Mouse (Mus musculus): ENCODE measurements at regions not wholly inside any gene's neighbourhood (a gene's known extent, or its start where the extent isn't known, plus 50 kb on each side); places are given as distances from the start of the nearest gene placed in this dataset.

DNA sequence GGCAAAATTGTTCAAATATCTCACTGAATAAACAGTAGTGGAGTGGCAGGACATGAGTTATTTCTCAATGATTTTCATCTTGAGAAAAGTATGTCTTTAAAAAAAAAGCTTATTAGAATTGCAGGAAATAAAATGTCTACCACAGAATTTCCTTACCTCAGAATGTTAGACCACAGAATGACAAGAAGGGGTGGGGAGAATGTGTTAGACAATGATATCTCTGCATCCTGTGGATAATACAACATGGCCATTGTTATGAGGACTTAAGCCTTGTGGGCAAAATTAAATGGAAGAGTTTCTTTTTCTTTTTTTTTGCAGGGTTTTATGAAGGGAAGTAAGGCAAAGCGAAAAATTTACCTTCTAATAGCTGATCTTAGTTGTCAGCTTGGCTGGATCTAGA is 912.6 kb upstream of the Msl3l2 start:
- 78% methylated on average over 1 of the region's 1 CpGs for WGBS
- TF ChIP-seq POLR2A (IDR thresholded peaks at IDR 0.05; ENCODE audit: extremely low read depth, insufficient read depth, low read length) (no peak), CTCF (IDR thresholded peaks at IDR 0.05; ENCODE audit: low read depth, low read length) (no peak)
- no peak for DNase-seq (ENCODE audit: extremely low read depth, low read depth, low spot score)

DNA sequence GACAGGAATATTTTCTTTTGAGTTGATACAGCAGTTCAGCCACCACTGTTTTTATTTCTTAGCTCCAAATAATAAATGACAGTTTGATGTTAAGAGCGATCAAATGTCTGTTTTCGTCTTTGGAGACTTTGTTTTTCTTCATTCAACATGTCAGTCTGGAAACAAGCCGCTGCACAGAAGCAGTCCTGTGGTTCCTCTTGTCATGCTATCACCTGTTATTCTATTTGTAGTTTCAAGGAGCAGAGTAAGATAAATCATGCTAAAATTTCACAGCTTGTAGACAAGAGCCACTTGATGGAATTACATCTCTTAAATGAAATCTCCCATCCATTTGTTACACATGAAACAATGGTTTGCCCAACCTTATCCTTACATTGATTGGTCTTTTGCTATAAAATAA is 911.5 kb upstream of the Msl3l2 start:
- WGBS, result 88% methylated on average over 3 of the region's 3 CpGs
- DNase-seq (ENCODE audit: extremely low read depth, low read depth, low spot score), result no peak
- TF ChIP-seq CTCF (IDR thresholded peaks at IDR 0.05; ENCODE audit: low read depth, low read length), result no peak
- no peak for TF ChIP-seq POLR2A (IDR thresholded peaks at IDR 0.05; ENCODE audit: extremely low read depth, insufficient read depth, low read length)

More for the DNA sequence above, 912.6 kb upstream of the Msl3l2 start:
- Histone ChIP-seq H3K79me2 (ENCODE audit: control insufficient read depth, insufficient read depth, low read length) (no peaks in the 10 kb centered on the region), H3K27me3 (ENCODE audit: control insufficient read depth, insufficient read depth, low read length) (no peaks in the 10 kb centered on the region), H3K27ac (replicated peaks; ENCODE audit: insufficient read depth, low read depth, low read length) (no peak overlapping the region), H3K4me3 (ENCODE audit: insufficient read depth, low read depth, low read length) (no peak overlapping the region), H3K36me3 (ENCODE audit: control insufficient read depth, insufficient read depth, low read length) (no peaks in the 10 kb centered on the region), H3K4me1 (ENCODE audit: control insufficient read depth, insufficient read depth, low read length) (peaks cover 4% of the 10 kb centered on the region; the same call in 1 of the 2 replicates), H3K9ac (ENCODE audit: low read depth, low read length) (no peak overlapping the region)

DNA sequence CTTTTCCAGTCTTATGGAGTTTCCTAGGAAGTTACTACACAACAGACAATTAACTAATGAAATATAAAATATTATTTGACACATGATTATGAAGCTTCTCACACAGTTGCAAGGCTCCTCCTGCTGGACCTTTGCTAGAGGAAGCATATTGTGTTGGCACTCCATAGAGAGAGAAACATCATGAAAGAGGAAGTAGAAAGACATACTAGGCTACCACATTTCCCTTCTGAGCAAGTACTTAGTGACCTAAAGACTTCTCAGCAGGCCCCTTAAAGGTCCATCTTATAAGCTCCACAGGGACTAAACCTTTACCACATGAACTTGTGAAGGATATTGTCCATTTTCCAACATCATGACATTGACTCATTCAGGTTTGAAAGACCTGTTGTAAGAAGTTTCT is 869.6 kb upstream of the Msl3l2 start:
- Histone ChIP-seq H3K27ac (replicated peaks; ENCODE audit: insufficient read depth, low read depth, low read length) (no peak overlapping the region), H3K4me1 (ENCODE audit: control insufficient read depth, insufficient read depth, low read length) (no peaks in the 10 kb centered on the region), H3K4me3 (ENCODE audit: insufficient read depth, low read depth, low read length) (no peak overlapping the region), H3K9ac (ENCODE audit: low read depth, low read length) (no peak overlapping the region), H3K79me2 (ENCODE audit: control insufficient read depth, insufficient read depth, low read length) (no peaks in the 10 kb centered on the region), H3K36me3 (ENCODE audit: control insufficient read depth, insufficient read depth, low read length) (no peaks in the 10 kb centered on the region), H3K27me3 (ENCODE audit: control insufficient read depth, insufficient read depth, low read length) (no peaks in the 10 kb centered on the region)
- TF ChIP-seq POLR2A (IDR thresholded peaks at IDR 0.05; ENCODE audit: extremely low read depth, insufficient read depth, low read length), result no peak
- no peak for TF ChIP-seq CTCF (IDR thresholded peaks at IDR 0.05; ENCODE audit: low read depth, low read length)
- no peak for DNase-seq (ENCODE audit: extremely low read depth, low read depth, low spot score)

More for the DNA sequence above, 911.5 kb upstream of the Msl3l2 start:
- Histone ChIP-seq H3K79me2 (ENCODE audit: control insufficient read depth, insufficient read depth, low read length) (no peaks in the 10 kb centered on the region), H3K4me3 (ENCODE audit: insufficient read depth, low read depth, low read length) (no peak overlapping the region), H3K27me3 (ENCODE audit: control insufficient read depth, insufficient read depth, low read length) (no peaks in the 10 kb centered on the region), H3K9ac (ENCODE audit: low read depth, low read length) (no peak overlapping the region), H3K36me3 (ENCODE audit: control insufficient read depth, insufficient read depth, low read length) (no peaks in the 10 kb centered on the region), H3K27ac (replicated peaks; ENCODE audit: insufficient read depth, low read depth, low read length) (no peak overlapping the region), H3K4me1 (ENCODE audit: control insufficient read depth, insufficient read depth, low read length) (peaks cover 4% of the 10 kb centered on the region; the same call in 1 of the 2 replicates)

DNA sequence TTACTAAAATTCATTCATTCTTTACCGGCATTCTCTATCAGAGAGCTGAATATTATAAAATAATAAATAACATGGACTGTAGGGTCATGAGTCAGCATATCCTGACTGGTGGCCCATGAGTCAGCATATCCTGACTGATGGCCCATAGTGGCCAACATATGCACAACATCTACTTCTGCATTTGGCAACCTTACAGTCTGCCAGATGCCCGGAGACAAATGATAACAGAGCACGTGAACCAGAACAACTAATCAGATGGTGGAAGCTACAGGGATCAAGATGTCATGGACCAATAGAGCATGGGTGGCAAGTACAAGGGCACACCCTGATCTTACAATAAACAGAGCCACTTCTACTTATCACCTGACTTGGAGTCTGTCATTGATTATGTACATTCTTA is 849.4 kb upstream of the Msl3l2 start:
- H3K4me3 ChIP-seq (ENCODE audit: insufficient read depth, low read depth, low read length), result no peak overlapping the region
- no peak overlapping the region for H3K27ac ChIP-seq (replicated peaks; ENCODE audit: insufficient read depth, low read depth, low read length)
- 41% methylated on average over 3 of the region's 3 CpGs for WGBS
- H3K79me2 ChIP-seq (ENCODE audit: control insufficient read depth, insufficient read depth, low read length), result no peaks in the 10 kb centered on the region
- H3K4me1 ChIP-seq (ENCODE audit: control insufficient read depth, insufficient read depth, low read length), result no peaks in the 10 kb centered on the region
- H3K9ac ChIP-seq (ENCODE audit: low read depth, low read length), result no peak overlapping the region
- DNase-seq (ENCODE audit: extremely low read depth, low read depth, low spot score), result peak; percentile 19
- no peaks in the 10 kb centered on the region for H3K27me3 ChIP-seq (ENCODE audit: control insufficient read depth, insufficient read depth, low read length)
- TF ChIP-seq CTCF (IDR thresholded peaks at IDR 0.05; ENCODE audit: low read depth, low read length), result no peak
- TF ChIP-seq POLR2A (IDR thresholded peaks at IDR 0.05; ENCODE audit: extremely low read depth, insufficient read depth, low read length), result no peak
- no peaks in the 10 kb centered on the region for H3K36me3 ChIP-seq (ENCODE audit: control insufficient read depth, insufficient read depth, low read length)

DNA sequence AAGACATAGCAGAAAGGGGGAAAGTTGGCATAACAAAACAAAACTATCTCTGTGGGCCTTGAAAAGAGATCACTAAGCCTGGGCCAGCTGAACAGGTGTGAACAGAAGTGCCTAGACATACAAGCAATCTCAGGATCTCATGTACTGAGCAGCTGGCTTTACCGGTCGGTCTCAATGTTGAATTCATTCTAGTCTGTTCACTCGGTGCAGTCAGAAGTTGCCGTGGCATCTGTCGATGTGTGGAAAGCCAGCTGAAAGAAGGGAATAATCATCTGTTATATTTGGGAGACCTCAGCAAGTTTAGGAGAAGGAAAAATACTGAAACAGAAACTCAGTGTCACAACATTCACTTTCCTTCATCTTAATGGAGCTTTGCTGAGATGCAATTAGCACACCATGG is 806.6 kb upstream of the Msl3l2 start:
- Histone ChIP-seq H3K4me1 (ENCODE audit: control insufficient read depth, insufficient read depth, low read length) (no peaks in the 10 kb centered on the region), H3K9ac (ENCODE audit: low read depth, low read length) (no peak overlapping the region), H3K27me3 (ENCODE audit: control insufficient read depth, insufficient read depth, low read length) (0 out of 2 replicates have a peak, but pooled peaks cover 2% of the 10 kb centered on the region), H3K36me3 (ENCODE audit: control insufficient read depth, insufficient read depth, low read length) (no peaks in the 10 kb centered on the region), H3K27ac (replicated peaks; ENCODE audit: insufficient read depth, low read depth, low read length) (no peak overlapping the region), H3K79me2 (ENCODE audit: control insufficient read depth, insufficient read depth, low read length) (no peaks in the 10 kb centered on the region), H3K4me3 (ENCODE audit: insufficient read depth, low read depth, low read length) (no peak overlapping the region)
- TF ChIP-seq POLR2A (IDR thresholded peaks at IDR 0.05; ENCODE audit: extremely low read depth, insufficient read depth, low read length) (no peak), CTCF (IDR thresholded peaks at IDR 0.05; ENCODE audit: low read depth, low read length) (no peak)
- DNase-seq (ENCODE audit: extremely low read depth, low read depth, low spot score), result no peak
- WGBS, result 93% methylated on average over 5 of the region's 5 CpGs

DNA sequence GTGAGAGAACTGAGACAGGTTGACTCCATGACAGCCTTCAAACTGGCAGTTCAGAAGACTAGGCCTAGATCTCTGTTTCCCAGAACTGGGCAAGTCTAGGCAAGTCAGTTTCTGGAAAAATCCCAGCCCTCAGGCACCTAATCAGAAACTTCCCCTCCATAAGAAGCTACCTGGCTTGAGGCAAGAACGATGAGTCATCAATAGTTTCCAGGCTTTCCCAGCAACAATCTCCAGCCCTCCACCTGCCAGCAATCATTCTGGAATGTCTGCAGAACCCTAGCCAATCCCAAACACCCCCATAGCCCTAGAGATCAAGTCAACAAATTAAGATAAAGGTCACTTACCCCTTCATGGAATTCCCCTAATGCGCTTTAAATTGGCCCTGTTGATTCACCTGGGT is 772.9 kb upstream of the Msl3l2 start:
- Histone ChIP-seq H3K4me1 (ENCODE audit: control insufficient read depth, insufficient read depth, low read length) (no peaks in the 10 kb centered on the region), H3K9ac (ENCODE audit: low read depth, low read length) (no peak overlapping the region), H3K79me2 (ENCODE audit: control insufficient read depth, insufficient read depth, low read length) (no peaks in the 10 kb centered on the region), H3K27me3 (ENCODE audit: control insufficient read depth, insufficient read depth, low read length) (no peaks in the 10 kb centered on the region), H3K4me3 (ENCODE audit: insufficient read depth, low read depth, low read length) (no peak overlapping the region), H3K36me3 (ENCODE audit: control insufficient read depth, insufficient read depth, low read length) (no peaks in the 10 kb centered on the region), H3K27ac (replicated peaks; ENCODE audit: insufficient read depth, low read depth, low read length) (no peak overlapping the region)
- WGBS, result 82% methylated on average over 2 of the region's 2 CpGs
- TF ChIP-seq CTCF (IDR thresholded peaks at IDR 0.05; ENCODE audit: low read depth, low read length) (no peak), POLR2A (IDR thresholded peaks at IDR 0.05; ENCODE audit: extremely low read depth, insufficient read depth, low read length) (no peak)
- no peak for DNase-seq (ENCODE audit: extremely low read depth, low read depth, low spot score)
